Mouse (Mus musculus): ENCODE measurements around the gene Fam72a. TPM values are rescaled to one million over a fixed set of nuclear protein-coding genes. Genes with fewer than 3 reads are reported as not detected.
"Not testable (repeated sequence)": the region's sequence is repeated elsewhere in the genome, so short reads cannot be mapped to it uniquely, and the experiment has no call there.

Gene Fam72a
- polyA plus RNA-seq, 1 experiment from 2014 or later: 4.5 TPM

DNA sequence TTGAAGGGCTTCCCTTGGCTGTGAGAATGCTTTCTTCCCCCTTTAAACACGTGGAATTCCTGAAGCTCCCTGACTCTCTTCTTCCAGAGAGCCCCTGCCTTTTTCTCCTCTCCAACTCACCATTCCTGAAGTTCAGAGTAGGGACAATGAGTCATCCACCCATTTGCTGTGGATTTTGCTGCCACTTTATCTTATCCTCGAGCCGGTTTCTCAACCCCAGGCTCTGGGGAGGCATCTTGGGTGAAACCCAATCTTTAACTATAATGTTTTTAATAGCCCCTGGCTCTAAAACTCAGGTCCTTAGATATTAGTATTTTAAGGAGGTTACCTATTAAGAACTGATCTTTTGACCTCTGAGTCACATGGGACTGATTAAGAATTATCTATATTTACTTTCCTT, 13.7 kb downstream of the Fam72a start:
- Histone ChIP-seq H3K27me3 (ENCODE audit: insufficient read depth, poor library complexity, severe bottlenecking) (no peaks in the 10 kb centered on the region), H3K27ac (no peak overlapping the region), H3K36me3 (peaks cover 12% of the 10 kb centered on the region), H3K4me1 (no peaks in the 10 kb centered on the region), H3K9me3 (no peaks in the 10 kb centered on the region), H3K4me3 (no peak overlapping the region)
- 30% methylated on average over 3 of the region's 3 CpGs for WGBS
- no peak for DNase-seq (ENCODE audit: low spot score)

DNA sequence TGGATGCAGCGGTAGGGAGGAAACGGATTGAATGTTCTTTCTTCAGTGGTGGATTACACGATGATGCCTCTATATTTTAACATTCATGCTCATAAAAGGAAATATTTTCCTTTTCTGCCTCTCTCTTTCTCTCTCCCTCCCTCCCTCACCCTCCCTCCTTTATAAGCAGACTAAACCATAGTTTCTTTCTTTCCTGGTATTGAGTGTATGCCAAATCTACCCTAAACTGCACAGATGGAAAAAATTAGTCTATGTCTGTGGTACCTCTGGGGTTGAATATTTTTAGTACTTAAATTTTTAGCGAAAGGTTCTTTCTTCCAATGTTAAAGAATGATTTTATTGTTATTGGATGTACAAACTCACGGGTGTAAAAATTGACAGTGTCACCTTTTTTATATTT, 14.2 kb downstream of the Fam72a start:
- Histone ChIP-seq H3K36me3 (peaks cover 12% of the 10 kb centered on the region), H3K27me3 (ENCODE audit: insufficient read depth, poor library complexity, severe bottlenecking) (no peaks in the 10 kb centered on the region), H3K4me3 (no peak overlapping the region), H3K4me1 (no peaks in the 10 kb centered on the region), H3K27ac (no peak overlapping the region), H3K9me3 (no peaks in the 10 kb centered on the region)
- WGBS: 85% methylated on average over 5 of the region's 5 CpGs
- DNase-seq (ENCODE audit: low spot score): no peak

DNA sequence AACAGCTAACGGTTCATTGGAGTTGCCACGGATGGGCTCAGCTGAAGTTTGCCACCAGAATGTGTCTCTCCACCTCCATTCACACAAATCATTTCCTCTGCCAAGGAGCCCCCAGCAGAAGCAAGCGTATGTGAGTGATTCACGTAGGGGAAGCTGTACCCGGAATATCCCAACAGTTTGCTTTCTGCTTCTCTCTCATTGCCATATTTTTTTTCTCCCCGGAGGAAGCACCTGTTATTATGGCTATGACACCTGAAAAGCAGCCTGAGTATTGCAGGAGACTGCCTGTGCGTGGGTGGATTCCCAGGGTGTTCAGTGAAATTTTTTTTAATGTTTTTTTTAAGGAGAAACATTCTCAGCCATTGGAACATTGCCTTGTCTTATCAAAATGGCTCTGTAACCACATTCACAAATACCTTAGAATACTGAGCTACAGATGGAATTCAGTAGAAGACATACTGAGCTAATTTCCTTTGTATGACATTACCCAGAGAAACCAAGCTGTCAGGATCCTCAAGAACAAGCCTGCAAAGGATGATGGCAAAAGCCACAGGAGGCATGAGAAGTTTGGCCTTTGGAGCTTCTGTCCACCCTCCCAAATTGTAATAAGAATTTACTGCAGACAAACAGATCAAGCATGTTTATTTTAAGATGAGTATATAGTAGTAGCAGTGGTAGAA, 16.3 kb downstream of the Fam72a start:
- Histone ChIP-seq H3K4me1 (no peaks in the 10 kb centered on the region; the same call in 1 of the 2 replicates), H3K27me3 (ENCODE audit: insufficient read depth, poor library complexity, severe bottlenecking) (no peaks in the 10 kb centered on the region), H3K4me3 (no peak overlapping the region), H3K9me3 (no peaks in the 10 kb centered on the region), H3K36me3 (peaks cover 6% of the 10 kb centered on the region), H3K27ac (no peak overlapping the region)
- 82% methylated on average over 7 of the region's 7 CpGs for WGBS
- DNase-seq (ENCODE audit: low spot score): no peak

DNA sequence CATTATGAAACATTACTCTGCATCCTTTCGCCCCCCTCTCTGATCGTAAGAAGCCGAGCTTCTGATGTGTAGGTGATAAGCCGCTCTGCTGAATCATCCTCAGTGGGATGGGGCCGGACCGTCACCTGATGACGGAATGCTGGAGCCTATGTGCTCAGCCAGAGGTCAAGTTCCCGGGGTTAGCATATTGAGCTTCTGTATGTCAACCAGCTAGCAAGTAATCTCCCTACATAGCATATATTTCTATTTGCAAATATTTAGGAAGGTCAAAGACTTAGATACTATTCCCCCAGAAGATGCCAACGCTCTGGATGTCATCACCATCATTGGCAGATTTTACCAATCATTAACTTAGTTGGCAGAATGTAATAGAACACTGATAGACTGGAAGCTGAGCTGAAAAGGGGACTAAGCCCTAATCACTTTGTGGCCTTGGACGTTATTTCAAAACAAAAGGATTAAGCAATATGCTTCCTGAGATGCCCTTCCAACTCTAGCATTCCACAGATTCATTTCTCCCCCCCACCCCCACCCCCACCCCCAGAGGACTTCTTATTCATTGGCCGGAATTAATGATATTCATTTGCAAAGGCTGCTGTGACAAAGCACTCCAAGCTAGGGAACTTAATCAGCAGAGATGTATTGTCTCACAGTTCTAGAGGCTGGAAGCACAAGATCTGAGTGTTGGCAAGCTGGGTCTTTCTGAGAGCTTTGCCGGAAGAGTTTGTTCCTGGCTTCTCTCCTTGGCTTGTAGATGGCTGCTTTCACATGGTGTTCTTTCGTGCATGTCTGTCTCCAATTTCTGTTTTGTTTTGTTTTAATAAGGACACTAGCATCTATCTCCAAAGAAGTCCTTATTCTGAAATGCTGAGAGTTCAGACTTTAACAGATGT, 19.3 kb downstream of the Fam72a start:
- Histone ChIP-seq H3K27me3 (ENCODE audit: insufficient read depth, poor library complexity, severe bottlenecking) (no peaks in the 10 kb centered on the region), H3K9me3 (no peaks in the 10 kb centered on the region), H3K4me1 (no peaks in the 10 kb centered on the region; the same call in 1 of the 2 replicates), H3K36me3 (no peaks in the 10 kb centered on the region), H3K4me3 (no peak overlapping the region), H3K27ac (no peak overlapping the region)
- 70% methylated on average over 13 of the region's 13 CpGs for WGBS
- no peak for DNase-seq (ENCODE audit: low spot score)

DNA sequence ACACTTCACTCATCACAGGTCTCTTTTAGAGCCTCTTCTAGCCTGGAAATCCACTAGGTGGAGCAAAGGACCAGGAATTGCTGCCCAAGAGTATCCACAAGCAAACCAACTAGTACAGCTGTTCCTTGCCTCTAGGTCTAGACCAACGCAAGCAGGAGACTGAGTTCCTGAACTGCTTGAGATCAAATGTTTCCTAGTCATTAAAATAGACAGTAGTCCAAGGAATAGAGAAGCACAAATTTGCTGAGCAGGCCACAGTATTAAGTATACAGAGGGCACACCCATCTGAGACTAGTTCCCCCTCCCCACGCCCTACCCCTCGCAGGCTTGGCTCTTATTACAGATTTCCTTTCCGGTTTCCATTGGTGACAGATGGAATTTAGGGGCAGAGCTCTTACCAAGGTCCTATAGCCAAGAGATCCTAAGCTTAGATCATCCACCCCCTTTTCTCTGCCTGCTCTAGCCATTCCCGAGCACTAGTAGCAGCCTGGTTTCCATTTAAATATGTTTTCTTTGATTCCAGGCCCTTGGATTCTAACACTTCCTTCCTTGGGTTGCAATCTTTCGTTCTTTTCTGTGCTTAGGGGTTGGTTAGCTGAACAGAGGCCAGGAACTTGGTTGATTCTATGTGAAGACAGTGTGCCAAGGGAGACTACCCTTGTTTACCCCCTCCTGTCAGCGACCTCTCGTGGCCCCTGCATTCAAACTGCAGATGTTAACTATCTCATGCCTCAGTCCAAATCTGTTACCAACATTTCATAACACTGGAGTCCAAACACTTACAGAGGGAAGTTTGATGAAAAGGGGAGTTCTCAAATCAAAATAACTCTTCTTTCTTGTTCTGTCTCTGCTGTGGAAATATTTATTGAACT, 21.0 kb downstream of the Fam72a start:
- Histone ChIP-seq H3K27ac (no peak overlapping the region), H3K4me1 (no peaks in the 10 kb centered on the region; the same call in 1 of the 2 replicates), H3K4me3 (no peak overlapping the region), H3K9me3 (no peaks in the 10 kb centered on the region), H3K27me3 (ENCODE audit: insufficient read depth, poor library complexity, severe bottlenecking) (no peaks in the 10 kb centered on the region), H3K36me3 (no peaks in the 10 kb centered on the region)
- DNase-seq (ENCODE audit: low spot score): no peak
- WGBS: 48% methylated on average over 8 of the region's 8 CpGs

DNA sequence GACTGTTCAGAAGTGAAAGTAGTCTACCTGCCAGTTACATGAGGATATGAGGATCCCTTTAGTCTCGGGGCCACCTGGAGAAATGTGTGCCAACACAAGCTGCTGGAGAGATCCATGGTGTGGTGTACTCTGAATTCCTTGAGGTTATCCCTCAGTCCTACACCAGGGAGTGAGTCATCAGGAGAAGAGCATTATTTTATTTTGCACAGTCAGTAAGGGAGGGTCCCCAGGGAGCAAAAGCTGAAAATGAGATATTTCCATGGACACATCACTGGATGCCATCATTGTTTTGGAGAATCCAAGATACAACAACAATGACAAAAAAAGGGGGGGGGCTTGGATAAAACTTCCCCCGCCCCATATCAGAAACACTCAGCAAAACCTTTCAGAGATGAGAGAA, 24.3 kb downstream of the Fam72a start:
- Histone ChIP-seq H3K9me3 (no peaks in the 10 kb centered on the region), H3K4me3 (no peak overlapping the region), H3K4me1 (peaks cover 6% of the 10 kb centered on the region), H3K27ac (no peak overlapping the region), H3K36me3 (no peaks in the 10 kb centered on the region), H3K27me3 (ENCODE audit: insufficient read depth, poor library complexity, severe bottlenecking) (no peaks in the 10 kb centered on the region)
- WGBS: 83% methylated on average over 2 of the region's 2 CpGs
- no peak for DNase-seq (ENCODE audit: low spot score)

DNA sequence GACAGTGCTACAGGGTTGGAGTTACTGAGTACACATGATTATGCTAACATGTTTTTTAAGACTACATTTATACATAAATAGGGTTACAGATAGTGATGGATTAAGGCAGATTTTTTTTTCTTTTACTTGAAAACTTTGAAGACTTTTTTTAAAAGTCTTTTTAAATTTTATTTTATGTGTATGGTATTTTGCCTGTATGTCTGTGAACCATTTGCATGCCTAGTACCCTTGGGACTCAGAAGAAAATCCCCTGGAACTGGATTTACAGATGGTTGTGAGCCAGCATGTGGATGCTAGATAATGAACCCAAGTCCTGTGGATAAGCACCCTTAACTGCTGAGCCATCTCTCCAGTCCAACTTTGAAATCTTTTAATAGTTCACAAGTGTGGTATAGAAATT, 25.7 kb downstream of the Fam72a start:
- H3K4me1 ChIP-seq: peaks cover 6% of the 10 kb centered on the region
- no peaks in the 10 kb centered on the region for H3K27me3 ChIP-seq (ENCODE audit: insufficient read depth, poor library complexity, severe bottlenecking)
- no peak overlapping the region for H3K4me3 ChIP-seq
- H3K36me3 ChIP-seq: no peaks in the 10 kb centered on the region
- no peaks in the 10 kb centered on the region for H3K9me3 ChIP-seq
- DNase-seq (ENCODE audit: low spot score): no peak
- no peak overlapping the region for H3K27ac ChIP-seq

DNA sequence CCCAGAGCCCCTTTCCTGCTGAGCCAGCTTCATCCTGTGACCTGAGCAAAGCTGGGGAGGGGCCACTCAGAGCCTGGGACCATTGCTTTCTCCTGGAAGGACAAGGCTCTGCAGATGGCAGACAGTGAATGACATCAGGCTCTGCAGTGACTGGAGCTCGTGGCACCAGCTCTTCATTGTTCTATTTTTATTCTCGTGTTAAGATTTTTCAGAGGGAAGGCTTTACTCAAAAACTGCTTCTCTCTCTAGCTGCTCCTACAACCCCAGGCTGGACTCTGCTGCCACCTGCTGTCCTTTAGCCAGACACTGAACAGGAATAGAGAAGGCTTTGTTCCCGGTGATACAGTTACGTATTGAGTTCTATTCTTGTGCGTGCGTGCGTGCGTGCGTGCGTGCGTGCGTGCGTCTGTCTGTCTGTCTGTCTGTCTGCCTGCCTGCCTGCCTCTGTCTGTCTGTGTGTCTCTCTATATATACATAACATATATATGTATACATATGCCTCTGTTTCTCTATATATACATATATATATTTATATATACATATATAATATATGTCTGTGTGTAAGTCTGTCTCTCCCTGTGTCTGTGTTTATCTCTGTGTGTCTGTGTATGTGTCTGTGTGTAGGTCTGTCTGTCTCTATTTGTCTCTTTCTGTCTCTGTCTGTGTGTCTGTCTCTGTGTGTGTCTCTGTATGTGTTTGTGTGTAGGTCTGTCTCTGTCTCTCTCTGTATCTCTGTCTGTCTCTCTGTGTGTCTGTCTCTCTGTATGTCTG, 27.5 kb downstream of the Fam72a start:
- peak overlapping the region; percentile 29; the same call in 1 of the 2 replicates for H3K4me3 ChIP-seq
- H3K27me3 ChIP-seq (ENCODE audit: insufficient read depth, poor library complexity, severe bottlenecking): no peaks in the 10 kb centered on the region
- 20% methylated on average over 13 of the region's 13 CpGs for WGBS
- H3K9me3 ChIP-seq: no peaks in the 10 kb centered on the region
- DNase-seq (ENCODE audit: low spot score): peak; percentile 94
- H3K27ac ChIP-seq: peak overlapping the region; percentile 79
- peaks cover 6% of the 10 kb centered on the region for H3K4me1 ChIP-seq
- no peaks in the 10 kb centered on the region for H3K36me3 ChIP-seq

DNA sequence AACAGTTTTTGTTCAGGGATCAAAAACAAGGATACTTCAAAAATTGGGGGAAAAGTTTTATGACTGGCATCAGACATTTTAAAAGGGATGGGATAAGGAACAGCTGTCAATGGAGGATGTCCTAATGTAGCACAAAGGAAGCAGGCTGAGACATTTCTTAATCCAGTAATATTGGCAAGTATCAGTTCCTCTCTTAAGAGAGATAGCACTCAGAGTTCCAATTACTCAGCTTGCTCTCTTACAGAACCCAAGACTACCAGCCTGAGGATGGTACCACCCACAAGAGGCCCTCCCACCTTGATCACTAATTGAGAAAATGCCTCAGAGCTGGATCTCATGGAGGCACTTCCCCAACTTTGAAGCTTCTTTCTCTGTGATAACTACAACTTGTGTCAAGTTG, 32.8 kb downstream of the Fam72a start:
- no peak for DNase-seq (ENCODE audit: low spot score)

DNA sequence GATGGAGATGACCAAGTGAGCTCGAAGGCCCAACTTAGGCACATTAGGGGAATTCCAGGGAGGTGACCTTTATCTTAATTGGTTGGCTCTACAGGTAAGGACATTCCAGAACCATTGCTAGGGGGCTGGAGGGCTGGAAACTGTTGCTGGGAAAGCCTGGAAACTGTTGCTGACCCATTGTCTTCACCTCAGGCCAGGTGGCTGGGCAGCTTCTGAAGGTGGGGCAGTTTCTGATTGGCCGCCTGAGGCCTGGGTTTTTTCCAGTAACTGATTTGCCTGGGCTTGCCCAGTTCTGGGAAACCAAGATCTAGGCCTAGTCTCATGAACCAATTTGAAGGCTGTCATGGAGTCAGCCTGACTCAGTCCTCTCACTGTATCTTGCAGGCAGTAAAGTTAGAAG, 34.4 kb downstream of the Fam72a start:
- H3K4me3 ChIP-seq: no peak overlapping the region
- DNase-seq (ENCODE audit: low spot score): no peak
- WGBS: 87% methylated on average over 2 of the region's 2 CpGs
- no peaks in the 10 kb centered on the region for H3K36me3 ChIP-seq
- H3K9me3 ChIP-seq: no peaks in the 10 kb centered on the region
- peaks cover 6% of the 10 kb centered on the region; the same call in 1 of the 2 replicates for H3K4me1 ChIP-seq
- no peak overlapping the region for H3K27ac ChIP-seq
- H3K27me3 ChIP-seq (ENCODE audit: insufficient read depth, poor library complexity, severe bottlenecking): no peaks in the 10 kb centered on the region

More for the DNA sequence above, 32.8 kb downstream of the Fam72a start:
- Histone ChIP-seq H3K27ac (no peak overlapping the region), H3K27me3 (ENCODE audit: insufficient read depth, poor library complexity, severe bottlenecking) (no peaks in the 10 kb centered on the region), H3K4me1 (peaks cover 6% of the 10 kb centered on the region; the same call in 1 of the 2 replicates), H3K36me3 (no peaks in the 10 kb centered on the region), H3K4me3 (no peak overlapping the region), H3K9me3 (no peaks in the 10 kb centered on the region)

DNA sequence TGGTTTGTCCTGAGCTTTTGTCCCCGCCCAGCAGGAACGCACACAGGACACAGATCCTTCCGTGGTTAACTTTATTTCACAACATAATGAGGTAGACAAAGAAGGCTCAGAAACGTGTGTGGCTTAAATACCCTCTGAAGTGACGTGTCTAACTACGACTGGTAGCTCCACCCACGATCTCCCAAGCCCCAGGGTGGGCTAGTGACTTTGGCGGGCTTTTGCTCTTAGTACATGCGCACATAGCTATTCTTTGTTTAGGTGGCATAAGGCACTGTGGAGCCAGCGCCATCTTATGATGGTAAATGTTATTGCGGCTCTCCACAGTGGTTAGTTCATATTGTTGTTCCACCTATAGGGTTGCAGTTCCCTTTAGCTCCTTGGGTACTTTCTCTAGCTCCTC, 38.4 kb downstream of the Fam72a start:
- DNase-seq (ENCODE audit: low spot score); H3K27ac ChIP-seq; H3K9me3 ChIP-seq: not testable (repeated sequence)

DNA sequence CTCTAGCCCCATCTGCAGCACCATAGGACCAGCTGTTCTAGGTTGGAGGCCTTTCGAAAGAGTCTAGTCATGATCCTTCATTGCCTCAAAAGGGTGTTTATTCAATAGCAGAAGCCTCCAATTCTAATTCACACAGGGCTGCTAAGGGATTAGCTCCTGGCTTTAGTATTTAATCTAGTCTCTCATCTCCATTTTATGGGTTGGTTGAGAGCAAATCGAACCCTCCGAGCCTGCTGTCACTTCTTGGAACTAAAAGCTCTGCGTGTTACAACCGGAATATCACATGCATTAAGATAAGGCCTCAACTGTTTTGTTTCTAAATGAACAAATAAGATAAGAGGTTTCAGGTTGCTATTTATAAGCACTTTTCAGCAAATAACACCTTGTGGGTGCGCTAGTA, 42.0 kb downstream of the Fam72a start:
- Histone ChIP-seq H3K27me3 (ENCODE audit: insufficient read depth, poor library complexity, severe bottlenecking) (no peaks in the 10 kb centered on the region), H3K4me3 (no peak overlapping the region), H3K4me1 (no peaks in the 10 kb centered on the region), H3K36me3 (no peaks in the 10 kb centered on the region), H3K9me3 (no peaks in the 10 kb centered on the region), H3K27ac (no peak overlapping the region)
- 68% methylated on average over 6 of the region's 6 CpGs for WGBS
- no peak for DNase-seq (ENCODE audit: low spot score)

More for the DNA sequence above, 38.4 kb downstream of the Fam72a start:
- not testable (repeated sequence) for H3K36me3 ChIP-seq; H3K4me1 ChIP-seq; H3K27me3 ChIP-seq (ENCODE audit: insufficient read depth, poor library complexity, severe bottlenecking); H3K4me3 ChIP-seq
- 46% methylated on average over 11 of the region's 11 CpGs for WGBS
